Mouse (Mus musculus) CH12.LX (cell line): ENCODE measurements around the gene Dusp9.

Experiments used
- MAFK ChIP-seq: IDR thresholded peaks from 2 replicates; pipeline ENCODE4 v1.6.1; 2011; ENCODE audit warnings: low read length, improper control_type of control experiment; ENCODE audit not compliant: insufficient replicate concordance
- MAX ChIP-seq: IDR thresholded peaks from 2 replicates; pipeline ENCODE4 v1.6.1; 2011; ENCODE audit warnings: low read length, improper control_type of control experiment
- SMC3 ChIP-seq: IDR thresholded peaks from 2 replicates; pipeline ENCODE4 v1.6.1; 2011; ENCODE audit warnings: low read depth, low read length, improper control_type of control experiment

GRCm38 (mm10) chrX:73626981-73627380 is 12.2 kb upstream of the Dusp9 start:
- TF ChIP-seq MAFK (no peak), MAX (no peak), SMC3 (no peak)
